Mouse (Mus musculus) granulocyte monocyte progenitor cell, adult 5-6 weeks (primary cell): ENCODE measurements at regions not wholly inside any gene's neighbourhood (a gene's known extent, or its start where the extent isn't known, plus 50 kb on each side); places are given as distances from the start of the nearest gene placed in this dataset.

Experiments used
- ATAC-seq: replicated peaks from 2 replicates; pipeline ENCODE4 v1.8.0; 2016; ENCODE audit warnings: mild to moderate bottlenecking, moderate TSS enrichment, inconsistent platforms; ENCODE audit not compliant: poor library complexity, severe bottlenecking

DNA sequence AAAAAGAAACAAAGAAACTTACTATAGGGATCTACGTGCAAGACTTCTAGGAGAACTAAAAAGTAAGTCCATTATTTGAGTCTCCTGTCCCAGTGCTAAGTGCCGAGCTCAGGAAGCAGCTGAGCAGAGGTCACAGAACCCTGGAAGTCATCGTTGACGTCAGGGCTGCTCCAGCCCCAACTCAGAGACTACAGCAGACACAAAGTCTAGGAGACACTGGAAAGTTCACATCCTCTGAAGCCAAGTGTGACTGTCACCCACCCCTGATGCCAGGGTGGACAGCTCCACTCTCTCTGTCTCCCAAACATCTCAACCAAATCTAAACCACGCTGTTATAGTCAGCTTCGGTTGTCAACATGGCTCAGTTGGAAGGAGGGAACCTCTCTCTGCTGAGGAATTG is 124.9 kb downstream of the Rpap3 start:
- no peak for ATAC-seq

DNA sequence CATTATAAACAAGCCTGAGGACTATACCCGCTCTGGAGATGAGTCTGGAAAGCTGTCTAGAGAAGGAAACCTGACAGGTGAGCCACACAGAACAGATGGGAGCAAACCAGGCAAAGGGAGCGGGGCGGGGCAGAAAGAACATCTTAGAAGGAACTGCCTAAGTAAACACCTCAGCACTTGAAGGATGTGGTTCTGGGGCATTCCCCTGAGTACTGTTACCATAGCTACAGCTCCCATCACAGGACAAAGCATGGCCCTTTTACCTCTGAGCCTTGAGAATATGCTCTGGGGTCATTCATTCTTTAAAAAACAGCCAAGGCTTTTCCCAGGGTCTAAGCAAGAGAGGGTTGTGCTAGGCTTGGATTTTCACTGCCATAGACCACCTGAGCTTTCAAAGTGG is 127.6 kb downstream of the Rpap3 start:
- ATAC-seq = no peak

DNA sequence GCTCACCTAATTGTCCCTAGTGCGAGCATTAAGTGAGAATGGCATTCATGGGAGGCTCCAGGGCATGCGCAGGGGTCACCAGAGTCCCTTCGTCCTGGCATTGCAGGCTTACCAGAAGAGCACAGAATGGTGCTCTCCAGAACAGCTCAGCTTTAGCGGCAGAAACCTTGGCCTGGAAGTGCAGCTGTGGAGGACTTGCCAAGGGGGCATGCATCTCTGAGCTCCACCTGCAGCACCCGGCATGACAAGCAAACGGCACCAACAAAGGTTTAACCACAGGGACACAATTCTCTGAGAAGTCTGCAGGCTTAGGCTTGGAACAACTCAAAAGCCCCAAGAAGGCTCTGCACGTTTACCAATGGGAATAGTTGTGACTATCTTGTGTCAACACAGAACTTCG is 128.4 kb downstream of the Rpap3 start:
- ATAC-seq = no peak

DNA sequence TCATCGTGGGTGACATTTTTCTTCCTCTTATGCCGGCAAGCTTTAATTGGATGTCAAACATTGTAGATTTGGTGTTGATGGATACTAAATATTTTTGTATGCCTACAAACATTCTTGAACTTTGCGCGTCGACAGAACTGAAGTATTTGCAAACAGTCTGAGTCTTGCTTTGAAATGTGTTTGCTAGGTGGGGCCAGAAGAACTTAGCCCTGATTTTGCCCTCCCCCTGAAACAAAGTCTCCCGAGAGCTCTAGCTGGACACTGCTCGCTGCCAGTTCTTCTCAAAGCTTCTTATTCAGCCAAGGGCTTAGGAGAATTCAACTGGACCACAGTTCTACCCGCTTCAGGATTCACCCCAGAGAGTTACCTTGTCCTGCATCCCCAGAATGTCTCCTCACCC is 133.0 kb downstream of the Rpap3 start:
- ATAC-seq = 0 out of 2 replicates have a peak, but pooled peaks have one; percentile 2

DNA sequence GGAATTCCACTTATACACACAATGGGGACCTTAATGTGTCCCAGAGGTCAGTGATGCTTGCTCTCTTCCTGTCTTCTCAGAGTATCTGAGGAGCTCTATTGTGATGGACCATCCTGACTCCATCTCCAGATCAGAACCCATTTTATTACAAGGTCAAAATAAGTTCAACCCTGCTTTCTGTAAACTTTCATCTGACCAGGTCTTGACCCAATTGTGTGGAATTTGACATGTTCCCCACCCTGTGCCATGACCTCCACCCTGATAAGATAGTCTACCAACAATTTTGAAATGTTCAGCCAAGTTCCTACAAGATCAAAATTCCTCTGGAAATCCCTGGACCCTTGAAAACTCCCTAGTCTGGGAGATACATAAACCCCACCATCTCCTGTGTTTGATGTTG is 133.7 kb downstream of the Rpap3 start:
- ATAC-seq = no peak

DNA sequence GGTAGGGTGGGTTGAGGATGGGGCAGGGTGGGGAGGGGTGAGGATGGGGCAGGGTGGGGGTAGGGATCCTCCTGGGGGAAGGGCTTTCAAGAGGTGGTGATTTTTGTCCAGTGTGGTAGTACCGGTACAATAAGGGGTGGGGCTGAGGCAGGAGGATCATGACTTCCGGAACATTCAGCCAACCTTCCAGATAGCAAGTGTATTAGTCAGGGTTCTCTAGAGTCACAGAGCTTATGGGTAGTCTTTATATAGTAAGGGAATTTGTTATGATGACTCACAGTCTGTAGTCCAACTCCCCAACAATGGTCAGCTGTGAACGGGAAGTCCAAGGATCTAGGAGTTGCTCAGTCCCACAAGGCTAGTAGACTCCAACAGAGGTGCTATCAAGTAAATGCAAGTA is 145.5 kb downstream of the Rpap3 start:
- no peak for ATAC-seq

DNA sequence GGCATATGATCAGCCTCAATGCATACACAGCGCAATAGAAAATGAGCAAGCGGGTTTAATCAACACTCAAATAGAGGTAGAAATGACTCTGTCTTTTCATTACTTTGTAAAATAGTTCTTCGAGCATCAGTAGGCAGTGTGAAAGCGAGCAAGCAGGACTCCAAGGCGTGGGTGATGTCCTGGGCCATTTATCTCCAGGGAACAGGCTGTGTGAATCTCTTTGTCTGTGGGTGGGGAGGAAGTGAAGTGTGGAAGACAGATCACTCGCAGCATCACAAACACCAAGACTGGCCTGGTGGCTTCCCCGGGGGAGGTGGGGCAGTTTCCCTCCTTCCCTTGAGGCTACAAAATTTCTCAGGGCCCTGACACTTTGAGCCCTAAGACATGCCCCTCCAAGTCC is 146.9 kb downstream of the Rpap3 start:
- no peak for ATAC-seq

DNA sequence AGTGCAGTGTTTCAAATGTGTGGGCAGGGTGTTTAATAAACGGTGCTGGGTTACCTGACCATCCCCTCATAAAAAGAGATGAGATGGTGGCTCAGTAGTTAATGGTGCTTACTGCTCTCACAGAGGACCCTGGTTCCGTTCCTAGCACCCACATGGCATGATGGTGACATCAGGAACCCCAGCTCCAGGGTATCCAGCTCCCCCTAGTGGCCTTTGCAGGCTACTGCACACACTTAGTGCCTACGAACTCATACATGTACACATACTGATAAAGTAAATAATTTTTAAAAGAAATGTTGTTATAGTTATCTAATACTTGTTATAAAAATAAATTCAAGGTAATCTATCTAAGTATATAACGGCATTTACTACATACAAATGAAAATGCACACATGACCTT is 157.3 kb downstream of the Rpap3 start:
- no peak for ATAC-seq

DNA sequence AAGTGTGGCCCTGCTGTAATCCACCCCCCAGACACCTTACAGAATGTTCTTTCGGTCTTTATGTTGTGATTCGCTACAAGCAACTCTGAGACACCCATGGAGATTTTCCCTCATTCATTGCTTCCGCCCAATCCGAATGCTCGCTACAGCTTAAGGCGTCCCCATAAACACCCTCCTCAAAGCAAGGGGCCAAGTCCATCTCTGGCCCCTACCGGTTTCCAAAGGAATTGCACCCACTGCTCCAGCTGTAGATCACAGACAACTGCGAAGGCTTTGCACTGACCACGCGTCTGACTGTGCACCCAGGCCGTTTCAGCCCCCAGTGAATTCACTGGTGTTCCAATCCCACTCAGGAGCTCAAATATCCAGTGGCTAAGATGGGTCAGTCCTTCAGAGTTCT is 160.6 kb downstream of the Rpap3 start:
- no peak for ATAC-seq

DNA sequence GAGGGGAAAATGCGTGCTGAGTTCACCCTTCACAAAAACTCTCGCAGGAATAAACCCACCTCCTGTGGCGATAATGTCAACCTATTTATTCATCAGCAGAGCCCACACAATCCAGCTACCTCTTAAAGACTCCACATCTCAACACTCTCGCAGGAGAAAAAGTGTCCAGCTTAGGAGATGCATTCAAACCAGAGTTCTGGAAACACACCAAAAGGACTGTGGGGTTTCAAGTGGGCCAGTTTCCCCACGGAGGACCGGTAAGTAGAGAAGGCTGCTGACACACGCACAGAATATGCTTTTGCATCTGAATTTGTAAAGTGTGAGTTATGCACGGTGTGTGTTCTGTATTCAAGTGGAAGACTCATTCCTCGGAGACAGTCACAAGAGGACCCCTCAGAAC is 164.0 kb downstream of the Rpap3 start:
- no peak for ATAC-seq

DNA sequence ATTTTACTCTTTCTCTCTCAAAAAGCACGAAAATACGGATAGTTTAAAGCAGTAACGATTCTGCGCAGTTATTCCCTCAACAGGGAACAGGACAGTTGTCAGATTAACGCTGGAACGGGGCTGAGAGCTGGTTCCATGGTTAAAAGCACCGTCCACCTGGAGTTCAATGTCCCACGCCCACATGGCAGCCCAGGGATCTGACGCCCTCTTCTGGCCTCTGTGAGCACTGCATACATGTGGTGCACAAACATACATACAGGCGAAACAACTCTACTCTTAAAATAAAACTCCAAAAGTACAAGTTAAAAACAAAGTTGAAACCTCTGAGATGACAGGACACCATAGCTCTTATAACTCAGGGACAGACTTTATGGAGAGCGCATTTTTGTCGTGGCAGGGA is 169.5 kb downstream of the Rpap3 start:
- no peak for ATAC-seq

DNA sequence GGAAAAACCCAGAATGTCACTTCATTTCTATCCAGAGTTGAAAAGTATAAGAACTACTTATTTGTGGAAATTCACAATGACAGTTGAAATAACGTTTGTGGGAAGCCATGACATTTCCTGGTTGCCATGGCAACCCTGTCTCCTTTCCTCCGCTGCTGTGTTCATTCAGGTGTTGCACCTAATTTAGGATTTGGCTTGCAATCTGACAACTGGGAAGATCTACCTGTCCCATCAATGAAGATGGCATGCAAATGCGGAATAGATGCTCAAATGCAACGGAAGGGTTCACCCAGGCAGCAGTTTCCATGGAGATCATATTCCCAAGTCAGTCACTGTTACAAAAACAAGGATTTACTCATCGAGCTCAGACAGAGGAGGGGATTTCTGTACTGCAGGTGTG is 170.7 kb downstream of the Rpap3 start:
- no peak for ATAC-seq

DNA sequence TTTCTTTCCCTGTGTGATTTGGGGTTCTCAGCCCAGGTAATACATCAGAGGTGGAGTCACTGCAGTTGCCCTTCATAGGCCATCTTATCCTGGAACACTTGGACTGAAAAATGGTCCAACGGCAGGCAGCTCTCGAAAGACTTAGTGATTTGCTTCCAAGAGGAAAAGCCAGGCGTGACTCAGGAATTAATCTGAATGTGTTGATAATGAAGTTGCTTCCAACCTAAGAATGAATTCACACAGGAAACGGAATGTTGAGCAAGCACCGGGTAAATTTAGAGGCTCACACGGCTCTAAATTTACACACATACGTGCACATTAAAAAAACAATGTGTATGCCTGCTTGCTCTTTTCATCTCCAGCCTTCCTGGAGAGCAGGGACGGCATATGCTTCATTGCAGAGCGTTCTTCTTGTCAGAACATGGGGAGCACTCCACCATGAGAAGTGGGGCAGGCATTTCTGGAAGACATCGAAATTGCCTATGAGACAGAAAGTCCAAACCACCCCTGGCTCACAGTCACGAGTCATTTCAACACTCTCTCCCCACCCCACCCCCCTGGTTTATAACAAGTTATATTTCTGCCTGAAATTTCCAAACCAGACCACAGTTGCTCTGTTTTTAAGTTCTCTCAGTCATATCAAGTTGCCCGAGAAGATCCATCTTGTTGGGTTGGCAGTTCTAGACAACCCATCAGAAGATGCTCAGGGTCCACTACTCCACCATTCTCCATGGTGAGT is 171.9 kb downstream of the Rpap3 start:
- ATAC-seq = peak; percentile 79

DNA sequence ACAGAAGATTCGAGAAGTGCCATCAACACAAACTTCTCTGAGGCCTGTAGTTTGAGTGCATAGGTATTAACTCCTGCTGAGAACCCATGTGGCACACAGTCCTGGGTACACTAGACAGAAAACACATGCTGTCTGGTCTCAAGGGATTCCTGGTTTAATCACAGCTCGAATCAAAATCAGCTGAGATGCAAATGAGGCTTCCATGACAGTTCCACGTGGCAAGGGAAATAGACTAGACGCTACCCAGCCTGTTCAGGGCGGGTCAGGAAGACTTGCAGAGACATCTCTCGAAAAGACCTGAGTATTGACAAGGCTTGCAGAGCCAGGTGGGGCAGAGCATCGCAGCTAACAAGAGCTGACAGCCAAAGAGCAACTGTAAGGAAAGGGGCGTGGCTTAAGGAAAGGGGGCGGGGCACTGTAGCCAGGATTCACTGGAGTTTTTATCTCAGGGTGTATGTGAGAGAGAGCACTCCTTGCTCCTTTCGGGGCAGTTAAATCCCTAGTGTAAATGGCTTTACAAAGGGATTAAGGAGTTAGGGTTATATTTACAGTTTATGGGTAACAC is 173.2 kb downstream of the Rpap3 start:
- no peak for ATAC-seq

DNA sequence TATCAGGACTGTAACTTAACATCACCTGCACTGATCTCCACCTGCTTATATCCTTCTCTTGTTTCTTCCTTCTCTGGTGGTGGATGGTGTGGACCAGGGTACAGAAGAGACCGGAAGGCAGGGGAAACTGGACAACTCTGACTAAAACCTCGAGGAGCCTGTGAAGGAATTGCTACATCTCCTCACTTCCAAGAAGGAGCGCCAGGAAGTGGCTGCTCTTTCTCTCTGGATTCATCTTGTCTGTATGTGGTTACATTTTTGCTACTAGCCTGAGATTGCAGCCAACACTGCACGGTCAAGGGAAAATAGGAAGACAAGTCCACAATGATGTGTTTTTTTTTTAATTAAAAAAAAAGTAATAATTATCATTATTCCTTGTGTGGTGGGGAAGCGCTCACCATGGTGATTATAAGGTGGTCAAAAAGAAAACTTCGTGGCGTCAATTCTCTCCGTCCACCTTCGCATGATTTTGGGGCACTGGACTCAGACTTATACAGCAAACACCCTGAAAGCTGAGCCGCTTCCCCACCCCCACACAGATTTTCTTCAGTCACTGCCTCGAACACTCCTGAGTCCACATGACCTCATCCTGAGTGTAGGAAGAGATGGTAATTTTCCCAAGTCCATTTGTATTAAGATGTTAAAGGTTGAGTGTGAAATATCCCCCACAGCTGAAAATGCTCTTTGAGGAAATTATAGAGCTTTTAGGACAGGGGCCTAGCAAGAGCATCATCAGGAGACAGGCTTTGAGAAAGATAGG is 177.2 kb downstream of the Rpap3 start:
- ATAC-seq = no peak

DNA sequence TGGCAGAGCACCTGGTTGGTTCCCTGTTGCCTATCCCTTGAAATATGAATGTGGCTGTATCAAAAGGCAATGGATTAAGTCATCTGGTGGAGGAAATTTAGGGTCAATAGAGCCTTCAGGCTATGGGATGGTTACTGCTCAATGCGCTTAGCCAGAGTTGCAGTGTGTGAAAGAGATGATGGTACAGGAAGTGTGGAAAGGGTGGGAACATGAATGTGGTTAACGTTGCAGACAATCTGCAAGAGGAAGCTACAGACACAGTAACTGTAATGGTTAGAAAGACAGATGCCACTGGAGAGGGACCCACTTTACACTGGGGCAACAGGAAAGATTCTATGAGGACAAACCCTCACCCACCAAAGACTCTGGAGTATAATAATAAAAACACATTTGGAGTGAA is 185.2 kb downstream of the Rpap3 start:
- ATAC-seq = peak; percentile 91

DNA sequence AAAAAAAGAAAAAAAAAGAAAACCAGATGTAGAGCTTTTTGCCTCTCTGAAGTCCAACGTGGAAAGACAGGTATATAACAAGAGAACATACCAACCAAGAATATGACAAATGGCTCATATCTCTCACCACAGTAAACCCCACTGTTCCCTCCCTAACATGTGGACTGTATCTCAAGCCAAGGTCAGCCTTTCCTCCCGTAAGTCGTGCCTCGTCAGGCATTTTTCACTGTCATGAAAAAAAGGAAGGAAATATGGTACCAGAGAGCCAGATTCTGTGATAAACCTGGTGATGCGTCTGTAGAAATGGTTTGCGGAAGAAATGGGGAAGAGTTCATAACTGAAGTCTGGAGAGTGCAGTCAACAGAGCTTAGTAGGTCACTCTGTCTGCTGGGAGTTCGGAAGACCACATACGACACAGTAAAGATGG is 185.7 kb downstream of the Rpap3 start:
- peak; percentile 55 for ATAC-seq

DNA sequence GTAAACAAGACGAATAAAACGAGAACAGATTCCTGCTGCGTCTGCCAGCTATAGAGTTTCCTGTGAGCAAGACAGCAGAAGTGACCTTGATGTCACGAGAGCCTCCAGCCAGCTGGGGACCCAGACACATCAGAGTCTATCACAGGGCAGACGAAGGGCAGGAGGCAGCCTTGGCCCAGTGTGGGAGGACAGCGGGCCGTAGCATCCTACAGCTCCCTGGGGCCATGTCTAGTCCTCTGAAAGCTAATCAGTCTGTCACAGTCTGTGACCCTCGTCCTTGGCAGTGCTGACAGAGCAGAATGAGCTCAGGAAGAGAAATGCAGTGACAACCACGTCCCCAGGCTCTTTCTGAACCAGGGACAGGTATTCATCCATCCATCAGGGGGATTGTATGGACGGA is 187.7 kb downstream of the Rpap3 start:
- no peak for ATAC-seq

DNA sequence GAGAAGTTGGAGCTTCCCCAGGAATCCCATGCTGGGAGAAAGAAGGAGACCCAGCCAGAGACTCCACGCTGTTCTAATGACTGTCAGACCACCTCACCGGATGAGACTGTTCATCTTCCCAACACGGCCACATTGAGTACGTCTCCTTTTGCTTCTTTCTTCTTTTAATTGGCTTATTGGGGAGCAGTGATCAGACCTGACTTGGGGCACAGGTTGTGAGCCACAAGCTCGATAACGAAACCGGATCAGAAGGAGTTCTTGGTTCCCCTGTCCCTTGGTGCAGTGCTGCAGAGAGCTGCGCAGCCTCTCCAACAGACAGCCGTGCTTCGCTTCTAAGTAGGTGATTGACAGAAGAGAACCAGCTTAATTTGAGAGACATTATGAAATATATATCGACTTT is 188.4 kb downstream of the Rpap3 start:
- no peak for ATAC-seq

DNA sequence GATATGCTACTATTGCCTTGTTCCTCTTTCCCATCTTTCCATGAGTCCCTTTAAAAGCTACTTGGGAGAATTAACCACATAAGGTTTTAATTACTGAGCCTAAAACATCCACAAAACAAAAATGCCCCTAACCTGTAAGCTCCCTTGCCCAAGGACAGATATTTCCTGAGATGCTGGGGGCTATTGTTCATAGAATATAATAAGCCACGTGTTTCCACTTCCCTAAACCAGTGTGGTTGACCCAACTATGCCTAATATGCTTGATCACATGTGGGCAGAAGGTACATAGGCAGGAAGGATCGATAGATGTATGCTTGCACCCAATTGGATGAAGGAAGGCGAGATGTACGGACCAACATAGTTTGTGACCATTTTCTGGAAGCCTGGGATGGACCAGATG is 189.9 kb downstream of the Rpap3 start:
- no peak for ATAC-seq

DNA sequence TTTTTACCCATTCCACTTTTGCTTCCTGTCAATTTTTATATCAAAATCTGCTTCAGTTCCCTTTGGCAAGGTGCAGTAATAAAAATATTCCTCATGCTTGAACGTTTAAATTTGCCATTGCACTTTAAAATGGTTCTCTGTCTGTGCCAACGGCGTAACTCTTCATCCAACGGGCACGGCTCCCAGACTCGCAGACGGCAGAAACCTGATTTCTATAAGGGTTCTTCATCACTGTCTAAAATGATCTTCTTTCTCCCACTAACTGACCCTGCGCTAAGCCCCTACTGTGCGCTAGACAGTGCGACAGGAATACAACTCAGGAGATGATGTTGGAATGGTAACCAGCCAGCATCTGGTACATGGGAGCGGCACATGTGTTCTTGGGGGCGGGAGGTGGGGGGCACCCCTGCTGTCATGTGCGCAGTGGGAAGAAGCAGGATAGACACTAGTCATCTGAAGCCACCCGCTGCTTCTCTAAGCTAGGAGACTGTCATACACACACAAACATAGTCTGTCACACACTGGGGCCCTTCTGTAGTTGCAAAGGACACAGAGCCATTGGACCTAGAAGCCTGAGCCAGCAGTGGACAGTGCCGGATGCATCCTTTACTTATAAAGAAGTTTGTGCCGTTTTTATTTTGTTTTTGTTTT is 197.8 kb downstream of the Rpap3 start:
- ATAC-seq = no peak
